Mouse (Mus musculus) midbrain, embryonic 13.5 days (tissue): Measurements from ENCODE around the gene Rora. TPM values are rescaled to one million over a fixed set of nuclear protein-coding genes. Genes with fewer than 3 reads are reported as not detected.
A peak's percentile ranks its signal among the peaks of the same experiment; 100 is the strongest.

Source experiments
- ATAC-seq: fragments of 200-750 bp; cut with Nextera tagmentation; 2 replicates; pipeline ENCODE4 v1.8.0; 2017; ENCODE audit warnings: mild to moderate bottlenecking, moderate TSS enrichment, moderate library complexity
- H3K27ac ChIP-seq: fragments of 300-500 bp; sonication (generic); 2 replicates; pipeline ENCODE4 v1.5.1; 2015; ENCODE audit warnings: inconsistent platforms, mild to moderate bottlenecking, moderate library complexity
- H3K27me3 ChIP-seq: fragments of 300-500 bp; sonication (generic); 2 replicates; pipeline ENCODE4 v1.6.1; 2015; ENCODE audit warnings: mild to moderate bottlenecking, inconsistent platforms
- H3K36me3 ChIP-seq: fragments of 300-500 bp; sonication (generic); 2 replicates; pipeline ENCODE4 v1.6.1; 2015; ENCODE audit warnings: mild to moderate bottlenecking, inconsistent platforms
- H3K4me1 ChIP-seq: fragments of 300-500 bp; sonication (generic); replicated peaks from 2 replicates; pipeline ENCODE4 v1.6.1; 2015; ENCODE audit warnings: inconsistent platforms
- H3K4me2 ChIP-seq: fragments of 300-500 bp; sonication (generic); replicated peaks from 2 replicates; pipeline ENCODE4 v1.6.1; 2015; ENCODE audit warnings: moderate library complexity, mild to moderate bottlenecking, inconsistent platforms
- H3K4me3 ChIP-seq: fragments of 300-500 bp; sonication (generic); replicated peaks from 2 replicates; pipeline ENCODE4 v1.5.1; 2015; ENCODE audit warnings: mild to moderate bottlenecking, inconsistent platforms
- H3K9ac ChIP-seq: fragments of 300-500 bp; sonication (generic); replicated peaks from 2 replicates; pipeline ENCODE4 v1.6.1; 2015; ENCODE audit warnings: mild to moderate bottlenecking, inconsistent platforms
- H3K9me3 ChIP-seq: fragments of 300-500 bp; sonication (generic); 2 replicates; pipeline ENCODE4 v1.6.1; 2016; ENCODE audit warnings: mild to moderate bottlenecking, inconsistent platforms
- WGBS: fragments of 180-500 bp; shearing (Covaris S2); methylation state at CpG from one replicate; pipeline ENCODE4 v1.1.7; 2015; 5-methylcytosine and 5-hydroxymethylcytosine counted together
- polyA plus RNA-seq: library from polyadenylated mRNA; unstranded; fragments of >200 nt; fragmentation: Nextera tagmentation; extraction: Ambion mirVana; gene quantifications from 2 replicates; pipeline ENCODE4 v1.2.1, GENCODE M21; 2015

Rora gene
- polyA plus RNA-seq, 1 experiment from 2014 or later, result 21.0 TPM

GRCm38 (mm10) chr9:69339829-69340228 is 686.2 kb downstream of the Rora start:
- Histone ChIP-seq H3K9me3 (no peaks in the 10 kb centered on the region), H3K4me1 (peaks cover 5% of the 10 kb centered on the region; the same call in 1 of the 2 replicates), H3K4me2 (no peak overlapping the region), H3K27ac (no peak overlapping the region), H3K27me3 (no peaks in the 10 kb centered on the region), H3K4me3 (no peak overlapping the region), H3K9ac (no peak overlapping the region), H3K36me3 (no peaks in the 10 kb centered on the region)
- ATAC-seq, result no peak
- 85% methylated on average over 6 of the region's 6 CpGs for WGBS

- no peak for ATAC-seq
- Histone ChIP-seq H3K4me3 (no peak overlapping the region), H3K36me3 (no peaks in the 10 kb centered on the region), H3K4me1 (peaks cover 11% of the 10 kb centered on the region; the same call in 1 of the 2 replicates), H3K4me2 (no peak overlapping the region), H3K9me3 (no peaks in the 10 kb centered on the region), H3K27me3 (no peaks in the 10 kb centered on the region), H3K27ac (no peak overlapping the region), H3K9ac (no peak overlapping the region)
- WGBS, result 95% methylated on average over 7 of the region's 7 CpGs
These were observed 686.8 kb downstream of the Rora start for GRCm38 (mm10) chr9:69340421-69340820.

DNA sequence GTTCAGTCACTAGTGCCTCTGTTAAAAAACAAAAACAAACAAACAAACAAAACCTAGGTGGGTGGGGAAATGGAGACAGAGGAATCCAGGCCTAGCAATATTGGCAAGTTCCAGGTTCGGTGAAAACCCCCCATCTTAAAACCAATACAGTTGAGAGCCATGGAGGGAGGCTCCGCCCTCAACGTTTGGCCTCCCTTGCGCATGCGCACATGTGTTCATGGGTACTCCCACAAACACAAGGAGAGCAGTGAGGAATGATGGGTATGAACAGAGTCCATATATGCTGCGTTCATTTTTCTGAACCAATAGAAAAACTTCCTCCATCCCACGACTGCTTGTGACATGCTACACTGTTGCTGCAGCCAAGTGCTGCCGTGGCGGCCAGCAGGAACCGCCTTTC is 690.3 kb downstream of the Rora start:
- Histone ChIP-seq H3K9me3 (no peaks in the 10 kb centered on the region), H3K4me2 (no peak overlapping the region), H3K27ac (no peak overlapping the region), H3K4me3 (no peak overlapping the region), H3K4me1 (peaks cover 29% of the 10 kb centered on the region), H3K9ac (no peak overlapping the region), H3K27me3 (no peaks in the 10 kb centered on the region), H3K36me3 (no peaks in the 10 kb centered on the region)
- ATAC-seq, result no peak
- 85% methylated on average over 10 of the region's 10 CpGs for WGBS

- H3K36me3 ChIP-seq, result no peaks in the 10 kb centered on the region
- H3K27ac ChIP-seq, result no peak overlapping the region
- H3K9ac ChIP-seq, result no peak overlapping the region
- H3K4me3 ChIP-seq, result no peak overlapping the region
- WGBS, result 53% methylated on average over 6 of the region's 6 CpGs
- H3K4me2 ChIP-seq, result no peak overlapping the region
- no peaks in the 10 kb centered on the region for H3K9me3 ChIP-seq
- H3K27me3 ChIP-seq, result no peaks in the 10 kb centered on the region
- ATAC-seq, result no peak
- peaks cover 34% of the 10 kb centered on the region for H3K4me1 ChIP-seq
These were observed 692.0 kb downstream of the Rora start for GRCm38 (mm10) chr9:69345550-69345949.

GRCm38 (mm10) chr9:69347796-69348195 is 694.2 kb downstream of the Rora start:
- no peak overlapping the region for H3K4me2 ChIP-seq
- WGBS, result 53% methylated on average over 6 of the region's 6 CpGs
- peaks cover 33% of the 10 kb centered on the region for H3K4me1 ChIP-seq
- H3K27ac ChIP-seq, result no peak overlapping the region
- no peaks in the 10 kb centered on the region for H3K36me3 ChIP-seq
- no peak overlapping the region for H3K9ac ChIP-seq
- no peaks in the 10 kb centered on the region for H3K9me3 ChIP-seq
- ATAC-seq, result peak; percentile 58; the same call in 1 of the 2 replicates
- no peak overlapping the region for H3K4me3 ChIP-seq
- H3K27me3 ChIP-seq, result no peaks in the 10 kb centered on the region

DNA sequence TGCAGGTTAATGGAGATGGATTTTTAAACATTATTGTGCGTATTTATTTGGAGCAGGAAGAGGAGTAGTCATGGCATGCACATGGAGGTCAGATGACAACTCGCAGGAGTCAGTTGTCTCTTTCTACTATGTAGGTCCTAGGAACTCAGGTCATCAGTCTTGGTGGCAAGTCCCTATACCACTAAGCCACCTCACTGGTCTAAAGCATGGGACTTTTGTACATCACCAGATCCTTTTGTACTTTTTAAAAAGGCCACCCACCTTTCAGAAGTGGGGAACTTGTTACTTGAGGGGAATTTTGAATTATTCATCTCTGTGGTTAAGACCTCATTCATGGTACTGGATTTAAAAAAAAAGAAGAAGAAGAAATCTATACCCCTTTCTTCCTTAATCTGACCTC is 696.0 kb downstream of the Rora start:
- no peak overlapping the region for H3K4me2 ChIP-seq
- H3K4me3 ChIP-seq, result no peak overlapping the region
- no peaks in the 10 kb centered on the region for H3K9me3 ChIP-seq
- peaks cover 30% of the 10 kb centered on the region for H3K4me1 ChIP-seq
- no peaks in the 10 kb centered on the region for H3K27me3 ChIP-seq
- no peak overlapping the region for H3K27ac ChIP-seq
- H3K36me3 ChIP-seq, result no peaks in the 10 kb centered on the region
- no peak overlapping the region for H3K9ac ChIP-seq
- no peak for ATAC-seq
- WGBS, result 89% methylated on average over 2 of the region's 2 CpGs

DNA sequence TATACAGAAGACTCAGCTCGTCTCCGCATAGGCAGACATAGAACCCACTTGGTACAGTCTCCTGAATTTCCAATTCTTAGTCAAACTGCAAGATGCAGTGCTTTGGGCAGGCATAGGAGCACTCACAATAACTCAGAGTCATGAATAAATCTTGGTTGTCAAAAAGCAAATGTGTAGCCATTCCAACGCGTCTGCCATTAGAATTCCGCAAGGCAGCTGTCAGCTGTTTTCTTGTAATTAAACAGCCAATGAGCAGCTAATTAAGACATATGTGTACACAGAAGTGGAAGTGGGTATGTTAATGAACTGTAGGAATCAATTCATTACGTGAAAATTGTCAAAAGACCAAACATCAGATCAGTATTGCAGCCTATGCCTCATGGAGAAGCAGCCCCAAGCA is 700.6 kb downstream of the Rora start:
- Histone ChIP-seq H3K9me3 (no peaks in the 10 kb centered on the region), H3K4me1 (peaks cover 14% of the 10 kb centered on the region), H3K9ac (no peak overlapping the region), H3K36me3 (no peaks in the 10 kb centered on the region), H3K27ac (no peak overlapping the region), H3K27me3 (no peaks in the 10 kb centered on the region; the same call in 1 of the 2 replicates), H3K4me2 (no peak overlapping the region), H3K4me3 (no peak overlapping the region)
- WGBS, result 76% methylated on average over 6 of the region's 6 CpGs
- ATAC-seq, result no peak

GRCm38 (mm10) chr9:69357834-69358233 is 704.2 kb downstream of the Rora start:
- Histone ChIP-seq H3K27ac (no peak overlapping the region), H3K9ac (no peak overlapping the region)

DNA sequence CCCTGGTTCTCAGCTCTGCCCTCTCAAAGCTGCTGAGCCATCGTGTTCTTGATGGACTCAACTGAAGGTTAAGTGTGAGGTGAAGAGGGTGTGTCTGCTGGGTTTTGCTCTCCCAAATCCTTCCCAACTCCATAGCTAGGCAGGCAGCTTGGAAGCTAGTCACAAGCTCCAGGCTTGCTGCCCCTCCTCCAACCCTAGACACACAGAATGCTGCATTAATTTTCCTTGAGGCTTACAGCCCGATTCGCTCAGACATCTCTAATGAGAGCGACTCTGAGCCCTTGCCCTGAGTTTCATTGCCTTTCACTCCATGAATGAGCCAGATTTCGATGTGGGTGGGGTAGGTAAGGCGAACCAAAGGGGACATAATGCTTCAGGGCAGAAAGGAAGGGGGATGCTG is 705.2 kb downstream of the Rora start:
- H3K27ac ChIP-seq, result 0 out of 2 replicates have a peak overlapping the region, but pooled peaks have one; percentile 1
- no peaks in the 10 kb centered on the region; the same call in 1 of the 2 replicates for H3K27me3 ChIP-seq
- H3K4me1 ChIP-seq, result peaks cover 11% of the 10 kb centered on the region
- no peak overlapping the region for H3K4me3 ChIP-seq
- no peaks in the 10 kb centered on the region for H3K36me3 ChIP-seq
- no peak overlapping the region for H3K9ac ChIP-seq
- WGBS, result 33% methylated on average over 6 of the region's 6 CpGs
- peak; percentile 61 for ATAC-seq
- H3K4me2 ChIP-seq, result no peak overlapping the region
- H3K9me3 ChIP-seq, result no peaks in the 10 kb centered on the region

More at GRCm38 (mm10) chr9:69357834-69358233, 704.2 kb downstream of the Rora start:
- Histone ChIP-seq H3K4me1 (peaks cover 11% of the 10 kb centered on the region), H3K4me3 (no peak overlapping the region), H3K27me3 (no peaks in the 10 kb centered on the region; the same call in 1 of the 2 replicates), H3K4me2 (no peak overlapping the region), H3K36me3 (no peaks in the 10 kb centered on the region), H3K9me3 (no peaks in the 10 kb centered on the region)
- ATAC-seq, result no peak
- 22% methylated on average over 3 of the region's 3 CpGs for whole genome bisulfite sequencing

- no peak for ATAC-seq
- H3K27ac ChIP-seq, result no peak overlapping the region
- H3K9me3 ChIP-seq, result no peaks in the 10 kb centered on the region
- peaks cover 11% of the 10 kb centered on the region for H3K4me1 ChIP-seq
- H3K4me2 ChIP-seq, result no peak overlapping the region
- WGBS, result 84% methylated on average over 8 of the region's 8 CpGs
- H3K9ac ChIP-seq, result no peak overlapping the region
- H3K36me3 ChIP-seq, result no peaks in the 10 kb centered on the region
- no peaks in the 10 kb centered on the region for H3K27me3 ChIP-seq
- H3K4me3 ChIP-seq, result no peak overlapping the region
These were observed 708.4 kb downstream of the Rora start for GRCm38 (mm10) chr9:69361951-69362445.

GRCm38 (mm10) chr9:69362766-69363165 is 709.2 kb downstream of the Rora start:
- H3K27ac ChIP-seq, result no peak overlapping the region
- H3K4me1 ChIP-seq, result peaks cover 11% of the 10 kb centered on the region
- no peak overlapping the region for H3K4me2 ChIP-seq
- H3K36me3 ChIP-seq, result no peaks in the 10 kb centered on the region
- no peak for ATAC-seq
- WGBS, result 55% methylated on average over 4 of the region's 4 CpGs
- no peaks in the 10 kb centered on the region for H3K9me3 ChIP-seq
- H3K27me3 ChIP-seq, result no peaks in the 10 kb centered on the region
- H3K9ac ChIP-seq, result no peak overlapping the region
- no peak overlapping the region for H3K4me3 ChIP-seq

GRCm38 (mm10) chr9:69364117-69364516 is 710.5 kb downstream of the Rora start:
- H3K36me3 ChIP-seq, result no peaks in the 10 kb centered on the region
- no peak overlapping the region for H3K27ac ChIP-seq
- ATAC-seq, result 0 out of 2 replicates have a peak, but pooled peaks have one; percentile 27
- 48% methylated on average over 16 of the region's 16 CpGs for WGBS
- no peaks in the 10 kb centered on the region for H3K9me3 ChIP-seq
- H3K4me3 ChIP-seq, result no peak overlapping the region
- peaks cover 1% of the 10 kb centered on the region for H3K4me1 ChIP-seq
- H3K9ac ChIP-seq, result no peak overlapping the region
- 0 out of 2 replicates have a peak overlapping the region, but pooled peaks have one; percentile 5 for H3K4me2 ChIP-seq
- no peaks in the 10 kb centered on the region for H3K27me3 ChIP-seq

- H3K4me2 ChIP-seq, result no peak overlapping the region
- ATAC-seq, result no peak
- H3K27me3 ChIP-seq, result no peaks in the 10 kb centered on the region
- no peak overlapping the region for H3K9ac ChIP-seq
- whole genome bisulfite sequencing, result 80% methylated on average over 4 of the region's 4 CpGs
- H3K4me1 ChIP-seq, result no peaks in the 10 kb centered on the region
- no peak overlapping the region for H3K27ac ChIP-seq
- H3K4me3 ChIP-seq, result no peak overlapping the region
- H3K36me3 ChIP-seq, result no peaks in the 10 kb centered on the region
- H3K9me3 ChIP-seq, result no peaks in the 10 kb centered on the region
These were observed 713.5 kb downstream of the Rora start for GRCm38 (mm10) chr9:69367055-69367454.
